Mouse (Mus musculus): ENCODE measurements around the gene Calca.
"Not testable (repeated sequence)": the region's sequence is repeated elsewhere in the genome, so short reads cannot be mapped to it uniquely, and the experiment has no call there.

The Calca gene

GRCm38 (mm10) chr7:114636102-114636501 lies at the start of gene Calca:
TSS of gene Calca (minus strand) at chr7:114636357.
- peak; percentile 68 for DNase-seq (ENCODE audit: low spot score)

DNA sequence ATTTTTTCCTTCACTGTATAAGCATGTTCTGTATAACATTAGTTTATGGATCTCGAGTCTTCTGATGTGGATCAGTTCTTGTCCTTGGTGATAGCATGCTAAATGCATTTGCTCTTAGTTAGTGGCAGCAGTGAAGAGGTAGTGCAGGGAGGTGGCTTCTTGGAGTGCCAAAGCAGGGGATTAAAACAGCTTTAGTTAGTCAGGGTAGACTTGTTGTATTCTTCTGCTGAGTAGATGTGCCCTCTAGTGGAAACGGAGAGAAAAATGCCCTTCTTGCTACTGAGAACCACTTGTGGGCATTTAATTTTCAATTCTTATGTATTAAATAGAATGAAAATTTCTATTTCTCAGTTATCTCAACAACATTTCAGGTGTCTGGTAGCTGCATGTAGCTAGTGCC lies 36.5 kb upstream of the Calca start:
- peak; percentile 40 for DNase-seq (ENCODE audit: low spot score)

GRCm38 (mm10) chr7:114671405-114671804 lies 35.2 kb upstream of the Calca start:
- DNase-seq (ENCODE audit: low spot score), result no peak

DNA sequence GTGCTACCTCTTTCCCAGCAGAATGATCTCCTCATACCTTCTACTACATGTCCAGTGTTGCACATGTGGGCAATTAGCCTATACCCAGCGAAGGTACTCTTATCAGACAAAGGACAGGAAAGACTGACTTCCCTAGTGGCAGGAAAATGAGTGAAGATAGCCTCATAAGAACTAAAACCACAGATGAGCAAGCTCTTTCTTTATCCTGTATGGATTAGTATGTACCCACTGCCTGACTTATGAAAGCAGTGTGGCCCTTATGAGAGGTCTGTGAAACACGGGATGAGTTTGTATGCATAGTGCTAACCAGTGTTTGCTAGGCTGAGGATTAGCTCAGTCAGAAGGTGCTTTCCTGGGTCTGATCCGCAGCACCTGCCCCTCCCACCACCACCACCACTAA lies 13.6 kb upstream of the Calca start:
- DNase-seq (ENCODE audit: low spot score), result no peak

GRCm38 (mm10) chr7:114648791-114649190 lies 12.6 kb upstream of the Calca start:
- DNase-seq (ENCODE audit: low spot score), result peak; percentile 23

- peak; percentile 72 for DNase-seq (ENCODE audit: low spot score)
These were observed 522 bp downstream of the Calca start for GRCm38 (mm10) chr7:114635569-114636101.

GRCm38 (mm10) chr7:114634386-114634785 lies 1.8 kb downstream of the Calca start:
- DNase-seq (ENCODE audit: low spot score), result no peak

DNA sequence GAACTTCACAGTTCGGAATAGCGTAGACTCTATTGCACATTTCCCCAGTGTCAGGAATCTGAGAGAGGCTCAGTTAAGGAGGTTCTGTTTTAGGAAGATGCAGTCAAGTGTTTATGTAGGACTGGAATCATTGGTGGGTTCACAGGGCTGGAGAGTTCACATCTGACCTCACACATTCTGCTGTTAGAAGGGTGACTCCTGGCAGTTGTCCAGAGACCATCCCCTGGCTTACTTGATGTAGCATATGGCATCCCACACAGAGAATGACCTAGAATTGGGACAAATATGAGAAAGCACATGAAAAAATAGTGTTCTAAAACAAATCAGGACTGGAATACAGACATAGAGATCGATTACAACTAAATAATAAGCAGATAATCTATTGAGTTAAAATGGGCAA lies 10.2 kb downstream of the Calca start:
- DNase-seq (ENCODE audit: low spot score), result no peak

DNA sequence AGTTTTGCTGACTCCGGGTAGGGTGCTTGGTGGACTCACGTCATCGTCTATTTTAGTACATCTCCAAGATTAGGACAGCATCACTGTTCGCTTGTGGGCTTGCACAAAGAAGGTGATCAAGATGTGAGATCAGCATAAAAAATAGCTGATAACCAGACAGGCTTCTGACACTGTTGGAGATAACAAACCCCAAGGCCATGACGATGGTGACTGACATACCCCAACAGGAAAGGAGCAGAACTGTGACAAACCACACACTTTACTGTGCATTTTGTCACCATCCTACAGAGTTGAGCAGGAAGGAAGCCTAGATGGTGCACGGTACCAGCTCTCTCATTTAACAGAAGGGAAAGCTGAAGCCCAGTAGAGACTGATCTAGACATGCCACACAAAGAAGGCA lies 19.4 kb downstream of the Calca start:
- no peak for DNase-seq (ENCODE audit: low spot score)

DNA sequence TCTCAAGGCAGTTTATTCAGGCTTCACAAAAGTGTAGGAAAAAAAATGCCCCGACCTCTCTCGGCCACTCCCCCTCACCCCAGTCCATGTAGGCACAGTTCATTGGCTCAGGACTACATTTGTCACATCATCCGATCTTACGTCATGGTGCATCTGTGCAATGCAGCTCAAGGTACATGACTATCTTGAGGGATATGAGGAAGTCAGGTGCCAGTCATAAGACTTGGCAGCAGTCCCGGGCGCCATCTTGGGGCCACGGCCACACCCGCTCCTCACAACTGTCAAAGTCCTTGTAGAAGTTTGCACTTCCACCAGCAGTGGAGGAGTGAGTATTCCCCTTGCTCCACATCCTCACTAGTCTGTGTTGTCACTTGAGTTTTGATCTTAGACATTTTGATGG lies 41.8 kb downstream of the Calca start:
- not testable (repeated sequence) for DNase-seq (ENCODE audit: low spot score)

GRCm38 (mm10) chr7:114582441-114582840 lies 53.7 kb downstream of the Calca start:
- DNase-seq (ENCODE audit: low spot score), result no peak

Data from embryo, embryonic 10.5 days (tissue).